Mouse (Mus musculus) adrenal gland, adult 8-10 months (tissue): ENCODE results near the gene Ramp2. TPM values are rescaled to one million over a fixed set of nuclear protein-coding genes. Genes with fewer than 3 reads are reported as not detected.

Source experiments
- DNase-seq: peaks from one replicate; pipeline ENCODE4 v3.0.0; 2022
- total RNA-seq, 4 experiments: library from RNA; stranded (reverse); gene quantifications; 2 replicates each; pipeline ENCODE4 v1.2.4; 2022

The Ramp2 gene
- total RNA-seq, 4 experiments from 2014 or later: 26.3 to 56.5 (median 40.7) TPM

DNA sequence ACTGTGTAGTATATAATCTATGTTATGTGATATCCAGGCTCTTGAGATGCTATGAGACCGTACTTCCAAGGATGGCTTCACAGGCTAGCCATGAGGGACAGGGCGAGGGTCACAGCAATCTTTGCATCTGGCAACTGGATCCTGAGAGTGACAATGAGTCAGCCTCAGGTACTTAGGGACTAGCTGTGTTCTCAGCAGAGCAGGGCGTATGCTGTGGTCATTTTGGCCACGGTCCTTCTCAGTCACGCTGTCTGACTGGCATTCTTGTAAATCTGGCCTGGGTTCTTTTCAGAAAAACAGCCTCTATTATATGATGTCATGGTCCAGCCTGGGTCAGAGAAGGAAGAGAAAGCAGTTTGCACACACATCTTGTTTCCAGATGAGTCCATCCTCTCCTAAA, 9.0 kb upstream of the Ramp2 start:
- no peak for DNase-seq

DNA sequence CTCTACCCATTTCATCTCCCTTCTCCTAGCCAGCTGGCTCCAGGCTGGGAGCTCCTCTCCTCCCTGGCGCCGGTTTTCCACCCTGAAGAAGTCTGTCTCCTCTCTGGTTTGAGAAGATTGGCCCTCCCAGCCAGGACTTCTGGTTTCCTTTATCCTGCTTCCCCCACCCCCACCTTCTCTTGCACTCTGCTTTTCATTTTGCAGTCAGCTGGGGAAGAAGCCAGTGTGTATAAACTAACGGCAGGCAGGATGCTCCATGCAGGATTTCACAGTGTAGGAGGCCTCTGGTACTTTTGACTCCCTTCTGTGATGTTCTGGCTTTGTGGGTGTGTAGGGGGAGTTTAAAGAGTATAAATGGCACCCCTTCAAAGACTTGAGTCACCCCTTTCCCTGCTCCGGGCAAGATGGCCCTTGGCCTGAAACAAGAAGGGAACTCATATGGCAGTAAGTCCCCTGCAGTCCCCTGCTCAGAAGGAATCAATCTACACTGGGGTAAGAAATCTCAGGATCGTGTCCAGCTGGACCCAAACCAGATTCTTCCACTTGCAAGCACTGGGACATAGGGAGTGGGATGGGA, 7.7 kb upstream of the Ramp2 start:
- no peak for DNase-seq

DNA sequence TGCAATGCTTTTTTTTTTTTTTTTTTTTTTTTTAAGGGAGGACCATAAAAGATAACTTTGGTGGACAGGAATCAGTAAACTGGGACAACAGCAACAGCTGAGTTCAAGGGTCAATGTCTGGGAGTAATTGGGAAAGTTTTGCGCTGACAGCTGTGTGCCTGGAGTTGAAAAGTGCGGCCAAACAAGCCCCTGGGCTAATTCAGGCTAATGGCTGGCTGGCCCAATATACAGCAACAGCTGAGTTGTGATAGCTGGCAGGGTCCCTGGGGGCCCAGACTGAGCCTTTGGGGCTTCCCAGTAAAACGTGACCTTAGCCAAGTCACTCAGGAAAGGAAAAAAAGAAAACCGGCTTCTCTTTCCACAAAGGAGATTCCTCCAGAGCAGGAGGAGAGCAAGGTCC, 757 bp upstream of the Ramp2 start:
- DNase-seq: no peak

DNA sequence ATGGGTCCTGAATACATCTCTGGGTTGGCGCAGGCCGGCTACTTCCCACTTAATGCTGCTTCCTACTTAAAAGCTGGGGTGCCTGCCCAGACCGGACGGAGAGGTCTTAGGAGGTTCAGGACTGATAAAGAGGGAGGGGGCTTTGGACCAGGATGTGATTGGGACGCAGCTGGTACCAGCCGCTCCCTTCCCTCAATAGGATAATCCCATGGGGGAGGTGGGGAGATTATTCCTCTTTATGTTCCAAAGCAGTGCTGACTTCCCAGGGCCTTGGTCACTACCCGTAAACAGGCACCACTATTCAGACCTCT, 829 bp downstream of the Ramp2 start:
- DNase-seq: no peak

DNA sequence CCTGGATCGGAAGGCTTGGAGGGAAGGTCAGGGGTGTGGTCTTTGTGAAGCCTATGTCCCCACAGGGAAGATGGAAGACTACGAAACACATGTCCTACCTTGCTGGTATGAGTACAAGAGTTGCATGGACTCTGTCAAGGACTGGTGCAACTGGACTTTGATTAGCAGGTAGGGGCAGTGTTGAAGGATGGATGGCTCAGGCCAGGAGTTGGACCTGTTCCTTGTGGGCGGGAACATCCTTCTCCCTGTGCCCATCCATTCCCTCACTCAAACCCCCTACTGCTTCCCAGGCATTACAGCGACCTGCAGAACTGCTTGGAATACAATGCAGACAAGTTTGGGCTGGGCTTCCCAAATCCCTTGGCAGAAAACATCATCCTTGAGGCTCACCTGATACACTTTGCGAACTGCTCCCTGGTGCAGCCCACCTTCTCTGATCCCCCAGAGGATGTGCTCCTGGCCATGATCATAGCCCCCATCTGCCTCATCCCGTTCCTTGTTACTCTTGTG, 1.7 kb downstream of the Ramp2 start:
- DNase-seq: no peak

DNA sequence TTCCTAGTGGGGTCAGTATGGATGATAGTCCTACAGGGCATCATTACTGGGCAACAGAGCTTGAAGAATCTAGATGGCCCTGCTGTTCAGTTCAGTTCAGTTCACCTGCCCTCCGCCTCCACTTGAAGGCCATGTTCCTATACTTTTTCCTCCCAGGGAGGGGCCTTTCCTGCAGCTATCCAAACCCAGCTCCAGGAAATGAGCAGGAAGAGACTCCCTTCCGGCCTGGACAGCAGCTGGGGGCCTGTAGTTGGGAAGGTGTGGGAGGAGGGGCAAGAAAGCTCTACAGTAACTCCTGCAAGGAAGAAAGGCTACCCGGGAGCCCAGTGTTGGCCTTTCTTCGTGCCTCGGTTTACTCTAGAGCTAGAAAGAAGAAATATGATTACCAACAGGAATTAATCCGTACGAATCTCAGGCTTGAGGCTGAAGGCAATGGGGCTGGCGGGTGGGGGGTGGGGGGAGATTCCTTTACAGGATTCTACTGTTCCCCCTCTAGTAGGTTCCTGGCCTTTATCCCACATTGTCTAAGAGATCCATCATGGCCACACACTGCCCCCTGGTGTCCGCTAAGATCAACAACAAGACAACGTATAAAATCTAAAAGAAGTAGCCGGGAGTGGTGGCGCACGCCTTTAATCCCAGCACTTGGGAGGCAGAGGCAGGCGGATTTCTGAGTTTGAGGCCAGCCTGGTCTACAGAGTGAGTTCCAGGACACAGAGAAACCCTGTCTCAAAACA, 2.6 kb downstream of the Ramp2 start:
- DNase-seq: no peak

DNA sequence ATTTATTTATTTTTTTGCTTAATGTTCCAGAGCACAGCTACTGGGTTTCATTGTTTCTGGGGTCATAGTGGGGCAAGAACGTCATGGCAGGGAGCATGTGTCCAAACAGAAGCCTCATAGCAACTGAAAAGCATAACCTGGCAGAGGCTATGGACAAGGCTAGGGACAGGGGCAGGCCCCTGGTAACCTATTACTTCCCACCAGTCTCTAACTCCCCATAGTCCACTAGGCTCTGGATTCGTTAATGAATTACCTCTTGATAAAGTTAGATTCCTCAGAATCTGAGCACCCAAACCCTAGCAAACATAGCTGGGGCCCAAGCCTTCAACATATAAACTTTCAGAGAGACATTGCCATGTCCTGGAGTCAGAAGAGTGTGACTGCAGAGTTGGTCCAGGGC, 5.2 kb downstream of the Ramp2 start:
- DNase-seq: no peak

DNA sequence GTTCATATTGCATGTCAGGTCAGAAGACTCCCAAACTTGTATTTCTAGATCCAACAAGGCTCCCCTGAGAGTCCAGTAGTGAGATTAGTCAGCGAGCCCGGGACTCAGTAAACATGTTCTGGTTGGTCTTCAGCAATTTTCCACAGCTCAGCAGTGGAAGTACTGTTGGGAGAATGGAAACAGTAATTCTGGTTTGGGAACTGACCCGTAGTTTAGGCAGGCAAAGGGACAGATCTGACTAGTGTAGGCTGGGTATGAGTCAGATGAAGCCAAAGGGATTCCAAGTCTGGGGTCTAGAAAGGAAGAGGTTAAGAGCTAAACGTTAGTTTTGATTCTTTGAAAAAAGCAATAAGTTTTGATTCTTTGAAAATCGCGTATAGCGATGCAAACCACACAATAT, 7.1 kb downstream of the Ramp2 start:
- DNase-seq: no peak

DNA sequence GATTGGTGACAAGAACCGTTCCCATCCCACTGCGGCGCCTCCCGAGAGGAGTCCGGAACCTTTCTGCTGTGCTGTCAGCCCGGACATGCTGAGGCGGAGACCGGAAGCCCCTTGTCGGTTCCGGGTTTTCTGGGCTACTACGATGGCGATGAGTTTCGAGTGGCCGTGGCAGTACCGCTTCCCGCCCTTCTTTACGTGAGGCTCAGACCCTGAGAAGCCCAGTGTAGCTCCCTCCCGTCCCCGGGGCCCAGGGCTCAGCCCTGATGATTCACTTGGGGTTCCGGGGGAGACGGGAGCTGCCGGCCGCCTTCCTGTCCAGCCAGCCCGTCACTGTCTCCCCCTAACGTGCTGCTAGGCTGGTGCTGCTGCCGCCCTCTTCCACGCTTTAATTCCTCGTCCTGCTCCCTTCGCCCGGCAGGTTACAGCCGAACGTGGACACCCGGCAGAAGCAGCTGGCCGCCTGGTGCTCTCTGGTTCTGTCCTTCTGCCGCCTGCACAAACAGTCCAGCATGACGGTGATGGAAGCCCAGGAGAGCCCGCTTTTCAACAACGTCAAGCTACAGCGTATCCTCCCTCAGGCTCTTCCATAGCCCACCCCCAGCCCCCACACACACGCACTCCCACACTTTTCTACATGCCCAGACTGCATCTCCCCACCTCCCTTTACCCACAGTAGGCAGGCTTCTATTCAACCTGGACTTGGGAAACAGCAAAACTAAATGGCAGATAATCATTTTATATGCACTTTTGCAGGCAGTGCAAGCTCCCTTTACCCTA, 8.0 kb downstream of the Ramp2 start, which contains the start of gene Vps25:
Gene Vps25 (plus strand): TSS at position 95 of the 777 bp plus-strand sequence.
- peak; percentile 77 for DNase-seq

DNA sequence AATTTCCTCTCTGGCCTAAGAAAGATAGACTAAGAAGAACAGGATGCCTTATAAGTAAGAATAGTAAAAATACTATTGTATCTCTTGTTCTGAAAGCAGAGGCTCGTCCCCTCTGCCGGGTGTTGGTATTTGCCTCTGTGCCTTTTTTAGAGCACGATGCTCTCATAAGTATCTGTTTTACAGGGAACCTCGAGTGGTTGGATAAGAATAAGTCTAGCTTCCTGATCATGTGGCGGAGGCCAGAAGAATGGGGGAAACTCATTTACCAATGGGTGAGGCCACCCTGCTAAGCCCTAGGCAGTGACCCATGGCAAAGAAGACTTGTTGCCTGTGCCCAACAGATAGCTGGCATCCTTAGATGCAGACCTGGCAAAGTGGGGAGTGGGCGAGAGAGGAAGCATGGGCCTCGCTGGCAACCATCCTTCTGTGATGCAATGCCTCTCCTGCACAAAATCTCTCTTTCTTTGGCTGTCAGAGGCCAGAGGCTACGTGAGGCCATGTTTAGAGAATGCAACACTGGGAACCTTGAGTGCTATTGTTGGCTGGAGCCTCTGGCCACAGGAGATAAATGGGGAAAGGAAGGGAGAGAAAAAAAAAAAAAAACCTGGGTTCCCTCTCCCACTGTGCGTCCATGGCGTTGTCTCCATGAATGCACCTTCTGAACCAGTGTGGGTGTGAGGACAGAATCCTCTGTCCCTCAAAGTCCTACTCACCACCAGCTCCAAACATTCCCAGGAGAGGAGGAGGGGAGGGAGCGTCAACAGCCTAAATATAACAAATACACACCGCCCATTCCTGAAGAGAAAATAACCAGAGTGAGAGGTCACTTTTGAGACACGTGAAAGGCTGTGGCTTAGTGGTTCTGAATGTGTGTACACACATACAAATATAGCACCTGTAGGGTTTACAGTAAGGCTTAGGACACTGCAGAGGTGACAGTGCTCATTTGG, 10.3 kb downstream of the Ramp2 start:
- no peak for DNase-seq

DNA sequence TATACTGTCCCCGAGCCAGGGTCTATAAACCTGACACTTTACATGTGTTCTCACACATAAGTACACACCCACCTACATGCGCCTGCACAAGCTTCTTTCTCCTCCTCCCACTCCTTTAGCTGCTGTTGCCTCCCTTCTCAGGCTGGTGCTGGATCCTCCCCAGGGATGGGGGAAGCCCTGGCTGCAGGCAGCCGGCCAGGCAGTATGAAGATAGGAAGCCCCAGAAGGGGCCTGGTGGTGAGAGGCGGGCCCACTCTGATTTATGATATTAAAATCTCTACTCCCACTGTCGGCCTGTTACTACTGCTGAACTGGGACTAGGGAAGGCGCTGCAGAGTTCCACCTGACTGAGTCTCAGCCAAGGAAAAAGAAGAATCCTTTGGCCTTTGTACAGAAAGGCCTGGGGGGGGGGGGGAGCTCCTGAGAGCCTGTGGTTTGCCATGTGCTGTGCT, 13.5 kb downstream of the Ramp2 start:
- no peak for DNase-seq

DNA sequence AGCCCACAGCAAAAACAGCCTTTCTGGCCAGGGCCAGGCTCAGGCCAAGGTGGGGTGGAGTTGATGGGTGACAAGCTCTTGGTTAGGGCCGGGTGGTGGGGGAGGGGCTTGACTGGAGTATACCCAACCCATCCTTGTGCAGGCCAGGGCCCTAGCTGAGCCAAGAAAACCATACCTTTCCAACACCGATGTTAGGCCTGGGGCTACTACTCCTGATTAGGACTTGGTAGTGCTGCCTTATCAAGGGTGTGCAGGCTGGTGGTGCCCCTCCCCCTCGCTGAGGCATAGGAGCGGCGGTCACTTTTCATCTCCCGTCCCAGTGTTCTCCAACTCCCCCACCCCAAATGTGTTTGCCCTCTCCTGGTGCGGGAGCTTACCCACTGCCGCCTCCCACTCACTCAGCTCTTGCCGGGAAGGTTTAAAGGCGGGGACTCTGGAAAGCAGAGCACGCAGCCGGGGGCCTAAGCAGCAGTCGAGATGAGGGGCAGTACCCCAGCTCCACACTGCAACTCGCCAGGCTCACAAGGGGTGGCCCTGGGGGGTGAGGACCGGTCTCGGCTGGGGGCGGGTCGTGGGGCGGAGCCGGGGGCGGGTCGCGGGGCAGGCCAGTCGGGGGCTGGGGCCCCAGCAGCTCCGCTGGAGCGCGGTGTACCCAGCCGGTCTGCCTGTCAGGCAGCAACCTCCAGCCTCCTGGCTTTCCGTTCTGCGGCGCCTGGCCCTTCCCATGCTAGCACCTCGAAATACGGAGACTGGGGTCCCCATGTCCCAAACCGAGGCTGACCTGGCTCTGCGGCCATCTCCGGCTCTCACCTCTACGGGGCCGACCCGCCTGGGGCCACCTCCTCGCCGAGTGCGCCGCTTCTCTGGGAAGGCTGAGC, 14.4 kb downstream of the Ramp2 start, which contains the start of gene Wnk4:
Gene Wnk4 (plus strand): TSS at position 620 of the 878 bp plus-strand sequence.
- DNase-seq: no peak

DNA sequence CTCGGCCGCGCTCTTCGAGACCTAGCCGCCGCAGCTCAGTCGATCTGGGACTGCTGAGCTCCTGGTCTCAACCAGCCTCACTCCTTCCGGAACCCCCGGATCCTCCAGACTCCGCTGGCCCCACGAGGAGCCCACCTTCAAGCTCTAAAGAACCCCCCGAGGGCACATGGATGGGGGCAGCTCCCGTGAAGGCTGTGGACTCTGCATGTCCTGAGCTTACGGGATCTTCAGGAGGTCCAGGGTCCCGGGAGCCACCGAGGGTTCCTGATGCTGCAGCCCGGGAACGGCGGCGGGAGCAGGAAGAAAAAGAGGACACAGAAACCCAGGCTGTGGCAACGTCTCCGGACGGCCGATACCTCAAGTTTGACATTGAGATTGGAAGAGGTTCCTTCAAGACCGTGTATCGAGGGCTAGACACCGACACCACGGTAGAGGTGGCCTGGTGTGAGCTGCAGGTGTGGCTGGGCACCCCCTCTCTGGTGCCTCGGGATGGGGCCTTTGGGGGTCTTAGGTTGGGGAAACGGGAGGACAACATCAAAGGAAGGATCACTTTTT, 15.1 kb downstream of the Ramp2 start:
- no peak for DNase-seq

DNA sequence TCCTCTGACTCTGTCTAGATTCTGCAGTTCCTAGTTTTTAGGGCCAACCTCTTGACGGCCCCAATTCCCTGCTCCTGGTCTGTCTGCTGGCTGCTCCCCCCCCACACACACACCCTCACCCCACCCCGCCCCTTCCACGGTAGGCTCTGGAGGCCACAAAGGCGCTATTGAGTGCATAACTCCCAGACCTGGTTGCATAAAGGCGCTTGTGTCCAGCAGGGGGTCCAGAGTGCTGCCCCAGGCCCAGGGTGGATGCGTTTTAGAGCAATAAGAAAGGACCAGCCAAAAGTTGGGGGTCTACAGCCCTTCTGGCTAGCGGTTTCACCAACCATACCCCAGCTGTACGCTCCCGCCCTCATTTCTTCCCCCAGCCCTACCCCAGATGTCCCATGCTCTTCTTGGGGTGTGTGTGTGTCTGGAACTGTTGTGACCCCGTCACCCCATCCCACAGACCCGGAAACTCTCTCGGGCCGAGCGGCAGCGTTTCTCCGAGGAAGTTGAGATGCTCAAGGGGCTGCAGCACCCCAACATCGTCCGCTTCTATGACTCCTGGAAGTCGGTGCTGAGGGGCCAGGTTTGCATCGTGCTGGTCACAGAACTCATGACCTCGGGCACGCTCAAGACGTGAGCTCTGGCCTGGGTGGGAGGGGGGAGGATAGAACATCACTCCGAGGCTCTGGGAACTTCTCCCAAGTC, 16.6 kb downstream of the Ramp2 start:
- no peak for DNase-seq

DNA sequence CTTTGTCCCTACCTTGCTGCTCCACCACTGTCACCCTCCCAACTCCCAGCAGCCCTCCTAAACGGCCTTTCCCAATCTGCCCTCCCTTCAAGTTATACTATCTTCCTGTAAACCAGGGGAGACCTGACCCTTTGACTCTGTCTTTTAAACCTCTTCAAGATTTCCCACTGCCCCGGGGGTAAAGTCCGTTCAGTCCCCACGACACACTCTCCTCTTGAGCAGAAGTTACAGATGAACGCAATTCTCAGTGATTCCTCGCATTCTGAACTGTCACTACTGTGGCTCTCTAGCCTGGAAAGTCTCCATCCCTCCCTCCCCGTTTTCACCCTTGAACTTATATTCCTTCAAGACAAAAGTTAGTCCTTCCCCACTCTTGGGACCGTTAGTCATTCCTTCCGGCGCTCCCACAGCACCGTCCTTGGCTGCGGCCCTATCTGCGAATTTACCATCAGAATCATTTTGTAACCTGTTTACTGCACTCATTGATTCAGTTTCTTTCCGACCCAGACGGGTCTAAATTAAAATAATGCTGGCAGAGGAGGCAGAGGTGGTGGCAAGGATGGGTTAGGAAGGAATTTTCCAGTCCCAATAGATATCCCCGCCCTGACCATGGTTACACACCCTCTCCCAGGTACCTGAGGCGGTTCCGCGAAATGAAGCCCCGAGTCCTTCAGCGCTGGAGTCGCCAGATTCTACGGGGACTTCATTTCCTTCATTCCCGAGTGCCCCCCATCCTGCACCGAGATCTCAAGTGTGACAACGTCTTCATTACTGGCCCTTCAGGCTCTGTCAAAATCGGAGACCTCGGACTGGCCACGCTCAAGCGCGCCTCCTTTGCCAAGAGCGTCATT, 17.5 kb downstream of the Ramp2 start:
- no peak for DNase-seq

DNA sequence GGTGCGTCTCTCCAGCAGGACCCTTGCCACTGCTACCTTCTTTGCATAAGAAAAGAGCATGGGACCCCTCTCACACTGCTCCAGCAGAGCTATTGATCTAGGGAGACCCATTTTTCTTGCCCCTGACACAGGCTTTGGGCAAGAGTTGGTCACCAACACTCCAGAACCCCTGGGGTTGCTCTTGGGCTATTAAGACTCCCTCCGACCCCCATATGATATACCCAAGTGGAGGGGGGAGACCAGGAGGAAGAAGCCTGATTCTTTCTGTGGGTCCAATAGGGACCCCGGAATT, 18.1 kb downstream of the Ramp2 start:
- no peak for DNase-seq

DNA sequence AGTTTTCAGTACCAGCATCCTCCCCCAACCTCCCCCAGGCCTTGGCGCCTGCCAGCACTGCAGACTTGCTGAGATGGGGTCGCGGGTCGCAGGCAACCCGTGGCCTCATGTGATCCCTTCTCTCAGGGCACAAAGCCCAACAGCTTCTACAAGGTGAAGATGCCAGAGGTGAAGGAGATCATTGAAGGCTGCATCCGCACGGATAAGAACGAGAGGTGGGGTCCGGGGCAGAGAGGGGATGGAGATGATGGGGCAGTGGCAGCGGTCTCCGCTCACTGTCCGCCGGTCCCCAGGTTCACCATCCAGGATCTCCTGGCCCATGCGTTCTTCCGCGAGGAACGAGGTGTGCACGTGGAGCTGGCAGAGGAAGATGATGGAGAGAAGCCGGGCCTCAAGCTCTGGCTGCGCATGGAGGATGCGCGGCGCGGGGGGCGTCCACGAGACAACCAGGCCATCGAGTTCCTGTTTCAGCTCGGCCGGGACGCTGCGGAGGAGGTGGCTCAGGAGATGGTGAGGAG, 19.2 kb downstream of the Ramp2 start:
- no peak for DNase-seq

DNA sequence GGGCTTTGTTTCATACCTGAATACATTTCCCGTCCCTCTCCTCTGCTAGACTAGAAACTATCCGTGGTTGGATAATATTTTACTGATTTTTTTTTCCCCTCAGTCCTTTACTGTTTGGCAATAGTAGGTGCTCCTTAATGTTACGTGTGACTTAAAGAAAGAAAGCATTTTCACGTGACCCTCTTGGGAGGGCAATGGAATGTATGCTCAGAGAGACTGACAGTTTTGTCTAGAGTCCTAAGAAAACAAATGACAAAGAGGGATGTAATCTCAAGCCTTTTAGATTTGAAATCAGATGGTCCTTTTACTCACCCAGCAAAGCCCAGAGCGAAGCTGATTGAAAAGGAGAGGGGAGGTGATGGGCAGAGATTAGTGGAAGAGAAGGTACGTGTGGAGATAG, 20.1 kb downstream of the Ramp2 start:
- DNase-seq: no peak

DNA sequence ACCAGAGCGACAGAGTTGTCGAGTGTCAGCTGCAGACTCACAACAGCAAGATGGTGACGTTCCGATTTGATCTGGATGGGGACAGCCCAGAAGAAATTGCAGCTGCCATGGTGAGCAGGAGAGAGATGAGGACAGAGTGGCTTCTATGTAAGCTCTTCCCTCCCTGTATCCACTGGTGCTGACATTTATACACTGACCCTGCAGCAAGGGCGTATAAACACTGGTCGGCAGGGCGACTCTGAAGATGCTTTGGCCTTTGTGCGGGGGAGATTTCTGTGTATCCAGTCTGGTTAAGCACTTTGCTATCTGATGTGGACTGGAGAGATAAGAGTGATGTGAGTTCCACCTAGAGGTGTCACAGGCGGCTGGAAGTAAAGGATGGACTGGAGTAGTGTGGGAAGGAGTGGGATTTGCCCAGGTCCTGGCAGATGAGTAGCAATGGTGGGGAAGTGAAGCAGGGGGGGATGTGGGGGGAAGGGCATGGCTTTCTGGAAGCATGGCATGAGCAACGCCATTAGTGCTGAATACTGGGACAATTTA, 23.8 kb downstream of the Ramp2 start:
- no peak for DNase-seq
